Mouse (Mus musculus): Measurements from ENCODE around the gene Ptpn6. TPM values are rescaled to one million over a fixed set of nuclear protein-coding genes. Genes with fewer than 3 reads are reported as not detected.
A peak's percentile ranks its signal among the peaks of the same experiment; 100 is the strongest.

Gene Ptpn6
- polyA plus RNA-seq, 1 experiment from 2014 or later: 6.1 TPM

GRCm38 (mm10) chr6:124767536-124767919 lies 29.0 kb upstream of the Ptpn6 start:
- DNase-seq (ENCODE audit: low spot score): no peak
- Histone ChIP-seq H3K36me3 (no peaks in the 10 kb centered on the region), H3K4me3 (peak overlapping the region; percentile 58), H3K27me3 (ENCODE audit: low read depth, poor library complexity, severe bottlenecking) (peaks cover 71% of the 10 kb centered on the region), H3K9me3 (replicated peaks) (no peaks in the 10 kb centered on the region), H3K4me1 (peaks cover 40% of the 10 kb centered on the region), H3K27ac (replicated peaks) (peak overlapping the region; percentile 59)
- WGBS: 23% methylated on average over 4 of the region's 4 CpGs

GRCm38 (mm10) chr6:124765951-124766350 lies 27.4 kb upstream of the Ptpn6 start:
- DNase-seq (ENCODE audit: low spot score): no peak
- no peaks in the 10 kb centered on the region for H3K9me3 ChIP-seq (replicated peaks)
- 85% methylated on average over 7 of the region's 7 CpGs for WGBS
- H3K36me3 ChIP-seq: no peaks in the 10 kb centered on the region
- H3K4me3 ChIP-seq: no peak overlapping the region
- peaks cover 40% of the 10 kb centered on the region for H3K4me1 ChIP-seq
- peaks cover 66% of the 10 kb centered on the region for H3K27me3 ChIP-seq (ENCODE audit: low read depth, poor library complexity, severe bottlenecking)
- no peak overlapping the region for H3K27ac ChIP-seq (replicated peaks)

DNA sequence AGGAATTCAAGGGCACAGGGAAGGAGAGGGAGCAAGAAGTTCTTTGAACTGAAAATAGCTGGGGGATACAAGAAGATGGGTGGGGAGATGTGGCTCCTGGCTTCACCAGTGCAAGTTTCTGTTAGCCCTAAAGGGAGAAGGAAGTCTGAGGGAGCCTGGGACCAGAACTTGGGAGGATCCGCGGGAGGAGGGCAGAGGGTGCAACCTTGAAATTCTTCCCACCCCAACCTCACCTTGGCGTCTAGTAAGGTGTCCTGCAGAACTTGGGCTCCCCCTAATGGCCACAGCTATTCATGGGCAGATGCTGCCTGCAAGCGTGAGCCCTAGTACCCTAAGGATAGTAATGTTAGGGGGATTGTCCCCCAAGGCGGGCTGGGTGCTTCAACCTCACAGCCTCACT lies 20.7 kb upstream of the Ptpn6 start:
- Histone ChIP-seq H3K27ac (replicated peaks) (peak overlapping the region; percentile 98), H3K36me3 (no peaks in the 10 kb centered on the region), H3K9me3 (replicated peaks) (no peaks in the 10 kb centered on the region), H3K4me1 (peaks cover 45% of the 10 kb centered on the region), H3K27me3 (ENCODE audit: low read depth, poor library complexity, severe bottlenecking) (peaks cover 11% of the 10 kb centered on the region; the same call in 1 of the 2 replicates), H3K4me3 (peak overlapping the region; percentile 90; the same call in 1 of the 2 replicates)
- peak; percentile 80 for DNase-seq (ENCODE audit: low spot score)
- WGBS: 5% methylated on average over 5 of the region's 5 CpGs

DNA sequence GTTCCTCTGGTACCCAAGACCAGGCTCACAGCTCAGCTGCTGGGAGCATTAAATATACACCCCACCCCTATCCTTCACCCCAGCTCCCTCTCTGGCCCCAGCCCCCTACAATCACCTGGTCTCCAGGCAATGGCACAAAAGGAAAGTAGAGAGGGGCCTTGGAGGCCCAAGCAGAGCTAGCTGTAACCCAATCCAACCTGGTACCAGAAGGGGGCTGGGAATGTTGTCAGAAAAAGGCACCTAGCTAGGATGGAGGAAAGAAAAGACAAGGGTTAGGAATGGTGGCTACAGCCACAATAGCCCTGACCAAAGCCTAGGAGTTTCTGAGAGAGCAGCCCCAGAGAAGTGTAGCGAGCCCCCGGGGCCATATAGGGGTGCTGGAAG lies 20.3 kb upstream of the Ptpn6 start:
- Histone ChIP-seq H3K27ac (replicated peaks) (peak overlapping the region; percentile 98), H3K4me1 (peaks cover 49% of the 10 kb centered on the region), H3K27me3 (ENCODE audit: low read depth, poor library complexity, severe bottlenecking) (peaks cover 11% of the 10 kb centered on the region; the same call in 1 of the 2 replicates), H3K4me3 (peak overlapping the region; percentile 90), H3K36me3 (no peaks in the 10 kb centered on the region), H3K9me3 (replicated peaks) (no peaks in the 10 kb centered on the region)
- 78% methylated on average over 2 of the region's 2 CpGs for whole genome bisulfite sequencing
- DNase-seq (ENCODE audit: low spot score): no peak

GRCm38 (mm10) chr6:124757909-124758848 lies 19.7 kb upstream of the Ptpn6 start:
- Histone ChIP-seq H3K36me3 (0 out of 2 replicates have a peak, but pooled peaks cover 1% of the 10 kb centered on the region), H3K4me3 (peak overlapping the region; percentile 90), H3K27ac (replicated peaks) (peak overlapping the region; percentile 98), H3K27me3 (ENCODE audit: low read depth, poor library complexity, severe bottlenecking) (peaks cover 11% of the 10 kb centered on the region; the same call in 1 of the 2 replicates), H3K9me3 (replicated peaks) (no peaks in the 10 kb centered on the region), H3K4me1 (peaks cover 54% of the 10 kb centered on the region)
- 24% methylated on average over 5 of the region's 5 CpGs for whole genome bisulfite sequencing
- DNase-seq (ENCODE audit: low spot score): peak; percentile 67

DNA sequence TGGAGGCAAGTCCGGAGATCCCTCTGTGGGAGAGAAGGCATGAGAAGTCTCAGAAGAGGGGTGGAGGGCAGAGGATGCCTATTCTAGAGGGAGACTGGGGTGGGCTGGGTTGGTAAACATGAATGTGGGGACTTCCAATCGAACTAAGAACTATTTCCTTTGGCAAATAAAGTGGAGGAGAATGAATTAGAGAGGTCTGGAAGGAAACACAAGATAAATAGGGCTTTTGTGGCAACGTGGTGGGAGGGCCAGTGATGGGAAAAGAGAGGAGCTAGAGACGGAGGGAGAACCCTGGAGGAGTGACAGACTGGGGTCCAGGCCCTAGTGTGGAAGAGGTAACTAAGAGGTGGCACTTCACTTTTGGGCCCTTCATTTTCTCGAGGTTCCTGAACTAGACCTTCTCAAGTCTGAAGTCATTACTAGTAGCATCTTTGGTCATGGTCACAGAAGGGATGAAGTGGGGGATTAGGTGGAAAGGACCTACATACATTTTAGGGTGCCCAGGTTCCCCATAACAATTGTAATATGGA lies 18.9 kb upstream of the Ptpn6 start:
- WGBS: 4% methylated on average over 5 of the region's 5 CpGs
- 0 out of 2 replicates have a peak, but pooled peaks cover 3% of the 10 kb centered on the region for H3K36me3 ChIP-seq
- peak overlapping the region; percentile 90 for H3K4me3 ChIP-seq
- no peak for DNase-seq (ENCODE audit: low spot score)
- no peaks in the 10 kb centered on the region for H3K9me3 ChIP-seq (replicated peaks)
- H3K4me1 ChIP-seq: peaks cover 54% of the 10 kb centered on the region
- H3K27me3 ChIP-seq (ENCODE audit: low read depth, poor library complexity, severe bottlenecking): 0 out of 2 replicates have a peak, but pooled peaks cover 4% of the 10 kb centered on the region
- H3K27ac ChIP-seq (replicated peaks): peak overlapping the region; percentile 98

DNA sequence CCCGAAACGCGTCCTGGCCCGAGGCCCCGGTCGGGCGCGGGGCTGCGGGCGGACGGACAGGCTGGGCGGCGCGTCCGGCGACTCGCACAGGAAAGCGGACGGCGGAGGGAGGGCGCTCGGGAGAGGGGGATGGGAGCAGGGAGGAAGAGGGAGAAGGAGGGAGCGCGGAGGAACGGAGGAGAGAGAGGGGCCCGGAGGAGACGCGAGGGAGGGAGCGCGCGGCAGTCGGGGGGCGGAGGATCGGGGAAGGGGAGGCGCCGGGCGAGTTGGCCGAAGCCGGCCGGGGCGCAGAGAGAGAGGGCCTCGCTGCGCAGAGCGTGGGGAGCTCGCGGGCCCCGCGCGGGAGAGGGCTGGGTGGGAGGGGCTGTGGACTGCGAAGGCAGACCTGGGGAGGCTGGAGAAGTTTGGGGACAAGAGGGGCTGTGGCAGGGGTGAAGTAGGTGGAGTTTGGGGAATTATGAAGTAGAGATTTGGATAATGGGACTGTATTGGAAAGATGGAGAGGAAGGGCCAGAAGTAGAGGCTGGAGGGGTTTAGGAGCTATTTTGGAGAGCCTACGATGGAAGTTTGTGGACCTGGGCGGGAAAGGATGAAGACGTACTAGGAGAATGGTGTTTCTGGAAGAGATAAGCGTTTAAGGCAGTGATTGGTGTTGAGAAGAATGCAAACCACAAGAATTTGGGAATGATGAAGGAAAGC lies 18.3 kb upstream of the Ptpn6 start:
- under 1% methylated on average over 54 of the region's 54 CpGs for WGBS

GRCm38 (mm10) chr6:124755831-124756595 lies 17.5 kb upstream of the Ptpn6 start, which contains the start of the genes Gm45234 and Atn1:
Gene Gm45234 (minus strand): TSS chr6:124756021.
Gene Atn1 (minus strand): TSS chr6:124756524.
- WGBS: under 1% methylated on average over 73 of the region's 100 CpGs
- Histone ChIP-seq H3K36me3 (0 out of 2 replicates have a peak, but pooled peaks cover 8% of the 10 kb centered on the region), H3K9me3 (replicated peaks) (no peaks in the 10 kb centered on the region), H3K4me3 (peak within 1 kb of the TSS; percentile 90), H3K27ac (replicated peaks) (peak within 1 kb of the TSS; percentile 98), H3K27me3 (ENCODE audit: low read depth, poor library complexity, severe bottlenecking) (no peaks in the 10 kb centered on the region), H3K4me1 (peaks cover 54% of the 10 kb centered on the region)
- peak; percentile 81 for DNase-seq (ENCODE audit: low spot score)

More for the DNA sequence above, 18.3 kb upstream of the Ptpn6 start:
- Histone ChIP-seq H3K27me3 (ENCODE audit: low read depth, poor library complexity, severe bottlenecking) (no peaks in the 10 kb centered on the region), H3K36me3 (0 out of 2 replicates have a peak, but pooled peaks cover 3% of the 10 kb centered on the region), H3K9me3 (replicated peaks) (no peaks in the 10 kb centered on the region), H3K4me1 (peaks cover 54% of the 10 kb centered on the region), H3K4me3 (peak overlapping the region; percentile 90), H3K27ac (replicated peaks) (peak overlapping the region; percentile 98)
- peak; percentile 87 for DNase-seq (ENCODE audit: low spot score)

DNA sequence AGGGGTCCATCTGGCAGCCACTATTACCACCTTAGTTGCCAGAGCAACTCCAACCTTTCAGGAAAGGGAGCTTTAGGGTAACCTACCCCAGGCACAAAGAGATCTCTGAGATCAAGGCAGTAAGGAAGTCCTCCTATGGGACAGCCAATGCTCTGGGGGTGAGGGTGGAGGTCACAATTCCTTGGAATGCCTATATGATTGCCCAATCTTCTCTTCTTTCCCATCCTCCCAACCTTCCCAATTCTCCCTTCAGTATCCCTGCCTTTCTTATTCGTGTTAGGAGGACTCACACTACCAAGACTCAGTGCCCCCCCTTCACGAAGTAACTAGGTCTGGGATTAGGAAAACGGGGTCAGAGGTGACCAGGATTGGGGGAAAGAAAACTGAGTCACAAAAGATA lies 16.8 kb upstream of the Ptpn6 start:
- H3K27me3 ChIP-seq (ENCODE audit: low read depth, poor library complexity, severe bottlenecking): no peaks in the 10 kb centered on the region
- H3K4me3 ChIP-seq: peak overlapping the region; percentile 90
- WGBS: 1% methylated on average over 3 of the region's 3 CpGs
- 0 out of 2 replicates have a peak, but pooled peaks cover 10% of the 10 kb centered on the region for H3K36me3 ChIP-seq
- peak; percentile 14 for DNase-seq (ENCODE audit: low spot score)
- peaks cover 54% of the 10 kb centered on the region for H3K4me1 ChIP-seq
- no peaks in the 10 kb centered on the region for H3K9me3 ChIP-seq (replicated peaks)
- peak overlapping the region; percentile 98 for H3K27ac ChIP-seq (replicated peaks)

GRCm38 (mm10) chr6:124753861-124754260 lies 15.3 kb upstream of the Ptpn6 start:
- no peak for DNase-seq (ENCODE audit: low spot score)
- Histone ChIP-seq H3K36me3 (peaks cover 23% of the 10 kb centered on the region), H3K27me3 (ENCODE audit: low read depth, poor library complexity, severe bottlenecking) (no peaks in the 10 kb centered on the region), H3K9me3 (replicated peaks) (no peaks in the 10 kb centered on the region), H3K4me3 (0 out of 2 replicates have a peak overlapping the region, but pooled peaks have one; percentile 90), H3K27ac (replicated peaks) (no peak overlapping the region), H3K4me1 (peaks cover 47% of the 10 kb centered on the region)
- 89% methylated on average over 2 of the region's 2 CpGs for WGBS

DNA sequence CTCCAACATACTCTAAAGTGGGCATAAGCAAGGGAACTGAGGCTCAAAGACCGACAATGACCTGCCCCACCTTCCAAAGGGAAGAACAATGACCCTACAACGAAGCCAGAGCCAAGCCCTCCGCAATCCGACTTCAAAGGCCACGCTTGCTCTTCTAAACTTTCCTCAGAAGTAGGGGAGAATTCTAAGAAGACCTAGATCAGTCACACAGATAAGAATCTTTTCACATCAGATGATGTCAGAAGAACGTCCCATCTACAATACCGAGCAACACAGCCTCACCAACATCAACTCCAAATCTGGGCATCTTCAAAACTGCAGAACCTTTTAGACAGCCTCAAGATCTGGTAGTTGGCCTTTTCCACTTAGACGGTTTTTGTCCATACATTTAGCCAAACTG lies 11.9 kb upstream of the Ptpn6 start:
- DNase-seq (ENCODE audit: low spot score): no peak
- no peaks in the 10 kb centered on the region for H3K9me3 ChIP-seq (replicated peaks)
- no peak overlapping the region for H3K4me3 ChIP-seq
- peaks cover 47% of the 10 kb centered on the region for H3K36me3 ChIP-seq
- H3K4me1 ChIP-seq: peaks cover 41% of the 10 kb centered on the region
- H3K27me3 ChIP-seq (ENCODE audit: low read depth, poor library complexity, severe bottlenecking): 0 out of 2 replicates have a peak, but pooled peaks cover 4% of the 10 kb centered on the region
- WGBS: 90% methylated on average over 8 of the region's 8 CpGs
- H3K27ac ChIP-seq (replicated peaks): no peak overlapping the region
